In the genomic region with DNA sequence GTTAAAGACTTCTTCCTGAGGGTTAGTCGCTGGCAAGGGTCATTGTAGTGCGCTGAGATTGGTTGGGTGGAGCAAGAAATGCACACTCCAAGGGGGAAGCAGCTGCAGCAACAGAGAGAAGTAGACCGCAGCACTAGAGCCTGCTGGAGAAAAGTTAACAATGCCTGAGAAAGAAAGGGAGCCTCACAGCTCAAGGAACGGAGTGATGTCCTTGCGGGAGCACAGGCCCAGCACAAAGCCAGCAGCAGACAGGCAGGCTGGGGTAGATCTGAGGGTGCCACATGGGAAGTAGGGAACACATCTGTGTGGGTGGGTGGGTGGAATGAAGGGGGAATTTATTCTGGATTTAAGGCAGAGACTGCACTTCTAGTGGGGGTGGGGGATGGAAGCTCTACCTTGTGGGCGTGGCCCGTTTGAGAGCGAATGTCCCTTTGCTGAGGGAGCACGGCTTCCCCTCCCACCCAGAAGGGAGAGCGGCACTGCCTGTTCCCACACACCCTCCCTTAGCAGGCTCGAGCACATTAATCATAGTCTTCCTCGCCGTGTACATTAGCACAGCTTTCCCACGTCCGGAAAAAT, we compare ENCODE assay signal across 8 mouse cellular contexts. TPM values are rescaled to one million over a fixed set of nuclear protein-coding genes. Genes with fewer than 3 reads are reported as not detected.
DNase-seq lines count a peak whose midpoint lies in the region; ATAC-seq and TF ChIP-seq lines count a peak whose summit lies in the region.

No protein-coding gene starts in this region.

- no peaks in the 10 kb centered on the region for H3K9me3 ChIP-seq in hindbrain, postnatal 0 days (ENCODE audit: low read length)
- peaks cover 9% of the 10 kb centered on the region; the same call in 1 of the 2 replicates for H3K9me3 ChIP-seq in megakaryocyte, embryonic 14.5 days
- no peaks in the 10 kb centered on the region for H3K9me3 ChIP-seq in stomach, embryonic 14.5 days (ENCODE audit: control insufficient read depth, low read depth, low read length)

- ATAC-seq in hindbrain, postnatal 0 days: peak; percentile 80
- ATAC-seq in stomach, embryonic 14.5 days (ENCODE audit: insufficient number of reproducible peaks, insufficient read depth, low FRiP score, low read depth): peak; percentile 91

- no peak for TF ChIP-seq CTCF in hindbrain, postnatal 0 days (IDR thresholded peaks at IDR 0.05; ENCODE audit: low read depth)

- no peaks in the 10 kb centered on the region for H3K27me3 ChIP-seq in hindbrain, postnatal 0 days (ENCODE audit: insufficient read depth, low read length)
- H3K27me3 ChIP-seq in megakaryocyte, embryonic 14.5 days (replicated peaks): peaks cover 46% of the 10 kb centered on the region
- H3K27me3 ChIP-seq in stomach, embryonic 14.5 days (ENCODE audit: control insufficient read depth, insufficient read depth, low read length): no peaks in the 10 kb centered on the region

- H3K4me3 ChIP-seq in hindbrain, postnatal 0 days (ENCODE audit: low read length): peak overlapping the region; percentile 42
- H3K4me3 ChIP-seq in megakaryocyte, embryonic 14.5 days (replicated peaks): peak overlapping the region; percentile 91
- peak overlapping the region; percentile 31 for H3K4me3 ChIP-seq in stomach, embryonic 14.5 days (ENCODE audit: low read depth, low read length)

- peak overlapping the region; percentile 73 for H3K4me2 ChIP-seq in hindbrain, postnatal 0 days (ENCODE audit: low read depth, low read length)
- peak overlapping the region; percentile 69 for H3K4me2 ChIP-seq in stomach, embryonic 14.5 days (replicated peaks; ENCODE audit: low read depth, low read length)

- H3K9ac ChIP-seq in hindbrain, postnatal 0 days (replicated peaks; ENCODE audit: low read length): peak overlapping the region; percentile 56
- H3K9ac ChIP-seq in stomach, embryonic 14.5 days (replicated peaks; ENCODE audit: low read depth, low read length): no peak overlapping the region

- peak; percentile 24 for DNase-seq in gastrocnemius, adult 18-20 months (ENCODE audit: low spot score)
- DNase-seq in gastrocnemius, adult 8-10 months (ENCODE audit: low spot score in 2 of 2): no peak
- peak; percentile 32 for DNase-seq in cerebellum, adult 9-11 months
- DNase-seq in frontal cortex, adult 2 months (ENCODE audit: extremely low spot score in 1 of 2, low spot score in 1 of 2): peak; percentile 58 to 73
- peak; percentile 77 for DNase-seq in hindbrain, postnatal 0 days (ENCODE audit: low spot score)
- peak; percentile 68 to 78 for DNase-seq in left cerebral cortex, postnatal 36 days (ENCODE audit: low spot score in 2 of 2)

- intact Hi-C loops in left cerebral cortex, postnatal 36 days (cut with DNase I): loop anchor here (1.0 to 10.0 kb wide), 2 partner anchors 28 to 153 kb away; a partner anchor contains a TSS

- peak overlapping the region; percentile 90 for H3K27ac ChIP-seq in hindbrain, postnatal 0 days
- peak overlapping the region; percentile 21; the same call in 1 of the 2 replicates for H3K27ac ChIP-seq in stomach, embryonic 14.5 days (ENCODE audit: low read length)

- H3K36me3 ChIP-seq in hindbrain, postnatal 0 days (ENCODE audit: insufficient read depth, low read length): no peaks in the 10 kb centered on the region
- no peaks in the 10 kb centered on the region for H3K36me3 ChIP-seq in megakaryocyte, embryonic 14.5 days (replicated peaks; ENCODE audit: low read length)
- no peaks in the 10 kb centered on the region for H3K36me3 ChIP-seq in stomach, embryonic 14.5 days (ENCODE audit: control insufficient read depth, insufficient read depth, low read length)

- WGBS in hindbrain, postnatal 0 days: 2% methylated on average over 15 of the region's 15 CpGs
- under 1% methylated on average over 15 of the region's 15 CpGs for WGBS in stomach, embryonic 14.5 days

- peaks cover 10% of the 10 kb centered on the region for H3K4me1 ChIP-seq in hindbrain, postnatal 0 days (ENCODE audit: insufficient read depth, low read length)
- H3K4me1 ChIP-seq in megakaryocyte, embryonic 14.5 days: peaks cover 15% of the 10 kb centered on the region
- H3K4me1 ChIP-seq in stomach, embryonic 14.5 days (ENCODE audit: control insufficient read depth, insufficient read depth, low read length): peaks cover 12% of the 10 kb centered on the region; the same call in 1 of the 2 replicates

RNA-seq across cellular contexts. Expression of a gene that starts 27.7 kb away (rescaled TPM):
- 1 to 10 TPM; 1.1 to 2.3 TPM for total RNA-seq in gastrocnemius, adult 18-20 months (2021)
- 1 to 10 TPM in 1 of 4 experiments, under 1 TPM in 3; 0.70 to 1.7 (median 0.97) TPM for total RNA-seq in gastrocnemius, adult 8-10 months (2022)
- polyA plus RNA-seq in frontal cortex, adult 2 months (2012; rRNA removed): 77.5 and 88.8 TPM in 2 replicates
- total RNA-seq in hindbrain, postnatal 0 days (2014; rRNA removed): 154 and 159 TPM in 2 replicates
- polyA plus RNA-seq in hindbrain, postnatal 0 days (2015; fragmentation: Nextera tagmentation; extraction: Ambion mirVana): 94.5 and 109 TPM in 2 replicates
- 100 to 1,000 TPM; 103 to 113 TPM for total RNA-seq in left cerebral cortex, postnatal 36 days (2021)
- not detected in 2 replicates for polyA plus RNA-seq in megakaryocyte, embryonic 14.5 days (2012; ENCODE audit: insufficient read depth, low replicate concordance)
- 7.9 and 8.0 TPM in 2 replicates for polyA plus RNA-seq in stomach, embryonic 14.5 days (2014; fragmentation: Nextera tagmentation; extraction: Ambion mirVana)

RNA-seq across cellular contexts. Expression of a gene that starts 49.2 kb away (rescaled TPM):
- 1 to 10 TPM; 1.3 to 1.6 TPM for total RNA-seq in gastrocnemius, adult 18-20 months (2021)
- total RNA-seq in gastrocnemius, adult 8-10 months (2022): 1 to 10 TPM; 1.6 to 2.1 (median 1.8) TPM
- polyA plus RNA-seq in frontal cortex, adult 2 months (2012; rRNA removed): 3.7 and 4.1 TPM in 2 replicates
- 8.1 TPM in 2 replicates for total RNA-seq in hindbrain, postnatal 0 days (2014; rRNA removed)
- 4.9 TPM in 2 replicates for polyA plus RNA-seq in hindbrain, postnatal 0 days (2015; fragmentation: Nextera tagmentation; extraction: Ambion mirVana)
- 1 to 10 TPM; 2.9 to 3.1 TPM for total RNA-seq in left cerebral cortex, postnatal 36 days (2021)
- polyA plus RNA-seq in megakaryocyte, embryonic 14.5 days (2012; ENCODE audit: insufficient read depth, low replicate concordance): 0.17 TPM in 1 of 2 replicates, not detected in the other
- polyA plus RNA-seq in stomach, embryonic 14.5 days (2014; fragmentation: Nextera tagmentation; extraction: Ambion mirVana): 6.2 and 6.6 TPM in 2 replicates

Comparison
In these comparisons a context has a peak if more than half of its experiments do, and no peak if none do; other contexts are left out.
1. DNase-seq: peak in gastrocnemius, adult 18-20 months (single experiment), cerebellum, adult 9-11 months (single experiment), frontal cortex, adult 2 months (2 of 2), hindbrain, postnatal 0 days (single experiment) and left cerebral cortex, postnatal 36 days (2 of 2); none in gastrocnemius, adult 8-10 months (0 of 2).
2. H3K4me3 ChIP-seq: peak in every context shown above with its lines; median percentile 91 in megakaryocyte, embryonic 14.5 days; 42 in hindbrain, postnatal 0 days; 31 in stomach, embryonic 14.5 days.
3. RNA of a gene that starts 27.7 kb away (total RNA-seq): 154 to 159 TPM in hindbrain, postnatal 0 days and 103 to 113 TPM in left cerebral cortex, postnatal 36 days; 1.1 to 2.3 TPM in gastrocnemius, adult 18-20 months and 0.70 to 1.7 TPM in gastrocnemius, adult 8-10 months; every median in the first group is over 10 times any median in the second.